Mouse (Mus musculus) C2C12 (cell line): ENCODE results near the gene Fntb. TPM values are rescaled to one million over a fixed set of nuclear protein-coding genes. Genes with fewer than 3 reads are reported as not detected.

Experiments used
- H3K27me3 ChIP-seq: one replicate; pipeline ENCODE4 v1.6.1; 2011; ENCODE audit not compliant: control insufficient read depth, insufficient read depth, insufficient read length
- H3K36me3 ChIP-seq: one replicate; pipeline ENCODE4 v1.6.1; 2011; ENCODE audit not compliant: control insufficient read depth, insufficient read depth
- H3K4me3 ChIP-seq: one replicate; pipeline ENCODE4 v1.5.1; 2011; ENCODE audit warnings: mild to moderate bottlenecking, control low read depth; ENCODE audit not compliant: poor library complexity, insufficient read depth, severe bottlenecking
- H3K79me2 ChIP-seq: one replicate; pipeline ENCODE4 v1.6.1; 2011; ENCODE audit not compliant: control insufficient read depth, insufficient read depth
- H3K79me3 ChIP-seq: one replicate; pipeline ENCODE4 v1.6.1; 2011; ENCODE audit warnings: low read depth, control low read depth
- H3ac ChIP-seq: one replicate; pipeline ENCODE3; 2011; ENCODE audit warnings: low read depth; ENCODE audit not compliant: control insufficient read depth, insufficient read length
- CEBPB ChIP-seq: IDR thresholded peaks from one replicate; pipeline ENCODE4 v1.6.1; 2011; ENCODE audit warnings: low read depth, mild to moderate bottlenecking, control low read depth, moderate library complexity
- CTCF ChIP-seq: IDR thresholded peaks from one replicate; pipeline ENCODE4 v1.5.1; 2011; ENCODE audit not compliant: control insufficient read depth, insufficient read depth, insufficient read length
- FOSL1 ChIP-seq: IDR thresholded peaks from one replicate; pipeline ENCODE4 v1.8.0; 2011; ENCODE audit warnings: mild to moderate bottlenecking, low read length; ENCODE audit not compliant: poor library complexity, insufficient read depth, severe bottlenecking
- MAX ChIP-seq: IDR thresholded peaks from one replicate; pipeline ENCODE4 v1.6.1; 2011; ENCODE audit warnings: mild to moderate bottlenecking, control low read depth
- MYOD1 ChIP-seq: IDR thresholded peaks from one replicate; pipeline ENCODE4 v1.6.1; 2011; ENCODE audit warnings: low read depth; ENCODE audit not compliant: control insufficient read depth, insufficient read length
- MYOG ChIP-seq: IDR thresholded peaks from one replicate; pipeline ENCODE4 v1.6.1; 2011; ENCODE audit not compliant: control insufficient read depth, insufficient read length; ENCODE audit errors: extremely low read depth
- USF1 ChIP-seq: IDR thresholded peaks from one replicate; pipeline ENCODE4 v1.6.1; 2011; ENCODE audit warnings: low read depth, mild to moderate bottlenecking, control low read depth, moderate library complexity
- polyA plus RNA-seq: library from polyadenylated mRNA; unstranded; fragments of >200 nt; fragmentation: generic; extraction: Trizol; gene quantifications from one replicate; pipeline ENCODE4 v1.2.1, GENCODE M21; 2012; ENCODE audit warnings: missing spikeins

Fntb gene
- polyA plus RNA-seq, 1 experiment = 19.6 TPM

GRCm38 (mm10) chr12:76943046-76943445, 177.7 kb downstream of the Fntb start:
- H3K36me3 ChIP-seq = peaks cover 87% of the 10 kb centered on the region
- H3K79me2 ChIP-seq = peaks cover 19% of the 10 kb centered on the region
- H3K79me3 ChIP-seq = peaks cover 4% of the 10 kb centered on the region
- no peaks in the 10 kb centered on the region for H3K27me3 ChIP-seq
- no peak overlapping the region for H3ac ChIP-seq
- TF ChIP-seq USF1 = no peak
- no peak for TF ChIP-seq FOSL1
- no peak for TF ChIP-seq CTCF
- TF ChIP-seq CEBPB = no peak
- no peak for TF ChIP-seq MYOG
- no peak overlapping the region for H3K4me3 ChIP-seq

GRCm38 (mm10) chr12:76943466-76943865, 178.1 kb downstream of the Fntb start:
- TF ChIP-seq MYOD1 = no peak
- Histone ChIP-seq H3K27me3 (no peaks in the 10 kb centered on the region), H3ac (no peak overlapping the region), H3K79me2 (peaks cover 20% of the 10 kb centered on the region), H3K36me3 (peaks cover 88% of the 10 kb centered on the region), H3K4me3 (no peak overlapping the region), H3K79me3 (peaks cover 4% of the 10 kb centered on the region)

- no peaks in the 10 kb centered on the region for H3K27me3 ChIP-seq
- peaks cover 14% of the 10 kb centered on the region for H3K79me2 ChIP-seq
- H3K36me3 ChIP-seq = peaks cover 83% of the 10 kb centered on the region
- no peak overlapping the region for H3K4me3 ChIP-seq
- TF ChIP-seq MYOD1 (no peak), USF1 (no peak), MYOG (no peak)
- no peak overlapping the region for H3ac ChIP-seq
- H3K79me3 ChIP-seq = peaks cover 4% of the 10 kb centered on the region
Observed at GRCm38 (mm10) chr12:76947487-76947886, 182.1 kb downstream of the Fntb start.

GRCm38 (mm10) chr12:76948185-76948584, 182.8 kb downstream of the Fntb start:
- H3K79me3 ChIP-seq = peaks cover 4% of the 10 kb centered on the region
- peaks cover 11% of the 10 kb centered on the region for H3K79me2 ChIP-seq
- H3ac ChIP-seq = no peak overlapping the region
- no peak overlapping the region for H3K4me3 ChIP-seq
- peaks cover 83% of the 10 kb centered on the region for H3K36me3 ChIP-seq
- H3K27me3 ChIP-seq = no peaks in the 10 kb centered on the region
- no peak for TF ChIP-seq MAX
- no peak for TF ChIP-seq FOSL1
- TF ChIP-seq MYOG = no peak
- no peak for TF ChIP-seq CTCF
- TF ChIP-seq MYOD1 = no peak
- TF ChIP-seq USF1 = no peak
- TF ChIP-seq CEBPB = no peak

- H3K27me3 ChIP-seq = no peaks in the 10 kb centered on the region
- H3K79me2 ChIP-seq = peaks cover 15% of the 10 kb centered on the region
- H3K4me3 ChIP-seq = no peak overlapping the region
- H3K36me3 ChIP-seq = peaks cover 83% of the 10 kb centered on the region
- TF ChIP-seq MAX = no peak
- TF ChIP-seq CTCF = no peak
- no peak for TF ChIP-seq MYOG
- no peak for TF ChIP-seq USF1
- TF ChIP-seq CEBPB = no peak
- TF ChIP-seq MYOD1 = no peak
- no peak for TF ChIP-seq FOSL1
- peaks cover 4% of the 10 kb centered on the region for H3K79me3 ChIP-seq
- no peak overlapping the region for H3ac ChIP-seq
Observed at GRCm38 (mm10) chr12:76948781-76949180, 183.4 kb downstream of the Fntb start.

GRCm38 (mm10) chr12:76950330-76950729, 184.9 kb downstream of the Fntb start:
- no peak overlapping the region for H3K4me3 ChIP-seq
- H3K79me2 ChIP-seq = peaks cover 28% of the 10 kb centered on the region
- no peak overlapping the region for H3ac ChIP-seq
- TF ChIP-seq MAX (no peak), CTCF (no peak), CEBPB (peak; percentile 6), MYOG (no peak)
- H3K79me3 ChIP-seq = peaks cover 4% of the 10 kb centered on the region
- H3K27me3 ChIP-seq = no peaks in the 10 kb centered on the region
- H3K36me3 ChIP-seq = peaks cover 85% of the 10 kb centered on the region

GRCm38 (mm10) chr12:76953750-76954363, 188.5 kb downstream of the Fntb start:
- Histone ChIP-seq H3K79me3 (peaks cover 20% of the 10 kb centered on the region), H3K36me3 (peaks cover 72% of the 10 kb centered on the region), H3ac (no peak overlapping the region)

More at GRCm38 (mm10) chr12:76953750-76954363, 188.5 kb downstream of the Fntb start:
- no peak overlapping the region for H3K4me3 ChIP-seq
- H3K27me3 ChIP-seq = no peaks in the 10 kb centered on the region
- peaks cover 52% of the 10 kb centered on the region for H3K79me2 ChIP-seq
- TF ChIP-seq MYOG (no peak), MYOD1 (no peak), CTCF (no peak), USF1 (no peak), CEBPB (no peak), FOSL1 (no peak), MAX (no peak)
